ENCODE assay signal across 14 mouse cellular contexts in the genomic region with DNA sequence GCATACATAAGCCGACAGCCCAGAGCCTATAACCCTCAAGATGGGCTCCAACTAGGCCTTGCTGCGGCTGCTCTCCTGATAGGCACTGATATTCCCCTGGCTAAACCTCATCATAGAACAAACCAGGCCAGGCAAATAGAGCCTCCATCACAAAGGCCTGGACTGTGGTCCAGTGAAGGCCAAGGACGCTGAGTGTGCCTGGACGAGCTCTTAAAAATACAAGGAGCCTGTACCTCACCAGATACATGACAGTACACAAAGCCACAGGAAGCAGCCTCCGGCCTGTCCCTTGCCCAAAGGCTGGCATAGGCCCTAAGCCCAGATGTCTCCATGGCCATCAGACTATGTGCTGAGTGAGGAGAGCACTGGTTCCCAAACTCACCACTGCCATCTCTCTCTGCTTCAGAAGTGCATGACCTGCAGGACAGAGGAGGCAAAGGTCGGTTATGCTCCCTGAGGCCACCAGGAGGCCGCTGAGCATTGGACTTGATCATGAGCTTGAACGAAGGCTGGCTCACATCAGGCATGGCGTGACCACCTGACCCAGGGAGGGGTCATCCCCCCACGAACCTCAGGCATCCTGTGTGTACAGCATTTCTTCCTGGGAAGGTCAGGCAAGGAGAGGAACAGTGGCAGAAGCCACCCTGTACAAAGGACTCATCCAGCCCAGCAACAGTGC. TPM values are rescaled to one million over a fixed set of nuclear protein-coding genes. Genes with fewer than 3 reads are reported as not detected.
DNase-seq lines count a peak whose midpoint lies in the region; ATAC-seq and TF ChIP-seq lines count a peak whose summit lies in the region.
"Had no signal": no experiment of that assay in that cellular context is flagged by ENCODE, and none has a peak within 500 bp of the region (broad histone marks: within the 10 kb centered on the region; RNA-seq: fewer than 3 reads in every experiment).

No protein-coding gene starts in this region.

- no peak for TF ChIP-seq CTCF in gastrocnemius, adult 2 months (IDR thresholded peaks at IDR 0.05)
- TF ChIP-seq CTCF in lung, embryonic 14.5 days (IDR thresholded peaks at IDR 0.05; ENCODE audit: low read depth): peak; percentile 42
- TF ChIP-seq CTCF in cortical plate, adult 2 months (IDR thresholded peaks at IDR 0.05; ENCODE audit: extremely low read depth, insufficient read depth, low read length): no peak
- no peak for TF ChIP-seq CTCF in small intestine, adult 2 months (IDR thresholded peaks at IDR 0.05; ENCODE audit: extremely low read depth, insufficient read length, insufficient replicate concordance, low read depth, low read length)

- H3K4me3 ChIP-seq in gastrocnemius, adult 2 months: no peak overlapping the region
- H3K4me3 ChIP-seq in lung, embryonic 14.5 days (ENCODE audit: low read depth, low read length): no peak overlapping the region
- H3K4me3 ChIP-seq in cortical plate, adult 2 months (ENCODE audit: insufficient read depth, low read length): no peak overlapping the region
- no peak overlapping the region for H3K4me3 ChIP-seq in small intestine, adult 2 months (ENCODE audit: low read depth, low read length)
- H3K4me3 ChIP-seq: erythroblast, embryonic 14.5 days; heart, embryonic 15.5 days; midbrain, embryonic 13.5 days; neural tube, embryonic 13.5 days had no signal

- H3K36me3 ChIP-seq in lung, embryonic 14.5 days (ENCODE audit: insufficient read depth): 0 out of 2 replicates have a peak, but pooled peaks cover 3% of the 10 kb centered on the region
- H3K36me3 ChIP-seq in small intestine, adult 2 months (ENCODE audit: control insufficient read depth, insufficient read depth, low read length): peaks cover 3% of the 10 kb centered on the region; the same call in 1 of the 2 replicates
- H3K36me3 ChIP-seq: heart, embryonic 15.5 days; neural tube, embryonic 13.5 days had no signal

- intact Hi-C loops in gastrocnemius, adult 2 months (cut with DNase I): no loop called here

- no peak overlapping the region for H3K4me2 ChIP-seq in lung, embryonic 14.5 days
- H3K4me2 ChIP-seq: heart, embryonic 15.5 days; midbrain, embryonic 13.5 days; neural tube, embryonic 13.5 days had no signal

- no peaks in the 10 kb centered on the region for H3K4me1 ChIP-seq in lung, embryonic 14.5 days (ENCODE audit: insufficient read depth)
- no peaks in the 10 kb centered on the region for H3K4me1 ChIP-seq in cortical plate, adult 2 months (ENCODE audit: control insufficient read depth, insufficient read depth, low read length)
- peaks cover 36% of the 10 kb centered on the region for H3K4me1 ChIP-seq in small intestine, adult 2 months (ENCODE audit: control insufficient read depth, insufficient read depth, insufficient read length, low read length)
- H3K4me1 ChIP-seq: heart, embryonic 15.5 days; midbrain, embryonic 13.5 days; neural tube, embryonic 13.5 days had no signal

- peak overlapping the region; percentile 94 for H3K27ac ChIP-seq in gastrocnemius, adult 2 months
- no peak overlapping the region for H3K27ac ChIP-seq in lung, embryonic 14.5 days (ENCODE audit: low read depth)
- 0 out of 2 replicates have a peak overlapping the region, but pooled peaks have one; percentile 17 for H3K27ac ChIP-seq in cortical plate, adult 2 months (ENCODE audit: insufficient read depth, low read length)
- H3K27ac ChIP-seq in small intestine, adult 2 months (ENCODE audit: insufficient read depth, low read depth, low read length): peak overlapping the region; percentile 97
- H3K27ac ChIP-seq: heart, embryonic 15.5 days; midbrain, embryonic 13.5 days; neural tube, embryonic 13.5 days had no signal

- no peak overlapping the region for H3K9ac ChIP-seq in lung, embryonic 14.5 days
- H3K9ac ChIP-seq: heart, embryonic 15.5 days; midbrain, embryonic 13.5 days; neural tube, embryonic 13.5 days had no signal

- TF ChIP-seq POLR2A in cortical plate, adult 2 months (IDR thresholded peaks at IDR 0.05; ENCODE audit: extremely low read depth, insufficient read depth, low read length): no peak
- no peak for TF ChIP-seq POLR2A in small intestine, adult 2 months (IDR thresholded peaks at IDR 0.05; ENCODE audit: low read depth, low read length)

- 69% methylated on average over 10 of the region's 10 CpGs for WGBS in lung, embryonic 14.5 days
- WGBS in small intestine, adult 2 months: 86% methylated on average over 10 of the region's 10 CpGs

- no peaks in the 10 kb centered on the region for H3K9me3 ChIP-seq in lung, embryonic 14.5 days (ENCODE audit: low read depth, low read length)
- H3K9me3 ChIP-seq: heart, embryonic 15.5 days; midbrain, embryonic 13.5 days; neural tube, embryonic 13.5 days had no signal

- DNase-seq in gastrocnemius, adult 2 months: no peak
- DNase-seq in gastrocnemius, adult 8-10 months (ENCODE audit: low spot score in 2 of 2): no peak
- no peak for DNase-seq in lung, embryonic 14.5 days
- no peak for DNase-seq in lung, postnatal 4 days
- no peak for DNase-seq in heart, adult 8-10 months (ENCODE audit: low spot score)
- DNase-seq in layer of hippocampus, adult 8-10 months (ENCODE audit: low spot score in 2 of 2): no peak
- DNase-seq: cerebellum, postnatal 25 days; right cerebral cortex, postnatal 14 days had no signal

- ATAC-seq in lung, embryonic 14.5 days (ENCODE audit: insufficient read depth): no peak
- ATAC-seq: midbrain, embryonic 13.5 days had no signal

- no peaks in the 10 kb centered on the region for H3K27me3 ChIP-seq in lung, embryonic 14.5 days (ENCODE audit: insufficient read depth, low read length)
- no peaks in the 10 kb centered on the region for H3K27me3 ChIP-seq in small intestine, adult 2 months (ENCODE audit: control insufficient read depth, insufficient read depth, low read length)
- H3K27me3 ChIP-seq: heart, embryonic 15.5 days; midbrain, embryonic 13.5 days; neural tube, embryonic 13.5 days had no signal

RNA-seq across cellular contexts. Expression of gene Prodh, which starts 8.7 kb away (rescaled TPM):
- total RNA-seq in gastrocnemius, adult 2 months (2021): 10 to 100 TPM; 11.0 to 18.9 TPM
- 10 to 100 TPM in 2 of 4 experiments, 1 to 10 TPM in 2; 7.8 to 16.8 (median 9.7) TPM for total RNA-seq in gastrocnemius, adult 8-10 months (2022)
- 14.8 and 17.5 TPM in 2 replicates for polyA plus RNA-seq in lung, embryonic 14.5 days (2014; fragmentation: Nextera tagmentation; extraction: Ambion mirVana)
- polyA plus RNA-seq in cortical plate, adult 2 months (2012; rRNA removed): 72.7 and 86.0 TPM in 2 replicates
- 26.1 and 89.7 TPM in 2 replicates for polyA plus RNA-seq in small intestine, adult 2 months (2012; rRNA removed)
- total RNA-seq in heart, adult 8-10 months (2022): 10 to 100 TPM; 12.9 to 36.7 (median 16.9) TPM
- total RNA-seq in layer of hippocampus, adult 8-10 months (2022): 10 to 100 TPM; 39.8 to 45.6 (median 40.5) TPM

RNA-seq across cellular contexts. Expression of gene Dgcr6, which starts 28.6 kb away (rescaled TPM):
- 10 to 100 TPM; 45.5 to 46.2 TPM for total RNA-seq in gastrocnemius, adult 2 months (2021)
- 10 to 100 TPM; 48.2 to 56.8 (median 51.2) TPM for total RNA-seq in gastrocnemius, adult 8-10 months (2022)
- 93.8 and 97.3 TPM in 2 replicates for polyA plus RNA-seq in lung, embryonic 14.5 days (2014; fragmentation: Nextera tagmentation; extraction: Ambion mirVana)
- 113 and 120 TPM in 2 replicates for polyA plus RNA-seq in cortical plate, adult 2 months (2012; rRNA removed)
- polyA plus RNA-seq in small intestine, adult 2 months (2012; rRNA removed): 50.0 and 147 TPM in 2 replicates
- total RNA-seq in heart, adult 8-10 months (2022): 10 to 100 TPM; 40.3 to 52.7 (median 40.4) TPM
- total RNA-seq in layer of hippocampus, adult 8-10 months (2022): 10 to 100 TPM; 72.9 to 89.1 (median 76.9) TPM

RNA-seq across cellular contexts. Expression of gene Rtn4r, which starts 46.2 kb away (rescaled TPM):
- not detected for total RNA-seq in gastrocnemius, adult 2 months (2021)
- total RNA-seq in gastrocnemius, adult 8-10 months (2022): under 1 TPM in 1 of 4 experiments, not detected in 3; 0.15 TPM
- 1.3 and 1.7 TPM in 2 replicates for polyA plus RNA-seq in lung, embryonic 14.5 days (2014; fragmentation: Nextera tagmentation; extraction: Ambion mirVana)
- polyA plus RNA-seq in cortical plate, adult 2 months (2012; rRNA removed): 225 and 233 TPM in 2 replicates
- polyA plus RNA-seq in small intestine, adult 2 months (2012; rRNA removed): 8.4 and 21.9 TPM in 2 replicates
- 1 to 10 TPM; 2.8 to 4.7 (median 3.8) TPM for total RNA-seq in heart, adult 8-10 months (2022)
- 10 to 100 TPM; 96.1 to 98.8 (median 97.6) TPM for total RNA-seq in layer of hippocampus, adult 8-10 months (2022)

Comparison
In these comparisons a context has a peak if more than half of its experiments do, and no peak if none do; other contexts are left out.
1. RNA of gene Rtn4r, which starts 46.2 kb away (total RNA-seq): 96.1 to 98.8 TPM in layer of hippocampus, adult 8-10 months; 2.8 to 4.7 TPM in heart, adult 8-10 months, 0.15 TPM in gastrocnemius, adult 8-10 months and not detected in gastrocnemius, adult 2 months; every median in the first group is over 10 times any median in the second.